Mouse (Mus musculus) effector memory CD4-positive, alpha-beta T cell, adult 7 months (primary cell): ENCODE measurements around the gene Olfr74. TPM values are rescaled to one million over a fixed set of nuclear protein-coding genes. Genes with fewer than 3 reads are reported as not detected.

Experiments
- polyA plus RNA-seq: library from polyadenylated mRNA; unstranded; fragments of 100-300 nt; shearing (Covaris generic); gene quantifications from one replicate; pipeline ENCODE4 v1.2.1, GENCODE M21; 2017

Olfr74 gene
- not detected for polyA plus RNA-seq

GRCm38 (mm10) chr2:87974563-87974962, at the start of gene Olfr74:
Gene Olfr74 (minus strand): TSS chr2:87974663.

GRCm38 (mm10) chr2:88022474-88022873, 48.0 kb upstream of the Olfr74 start, which contains the start of gene Olfr1161:
Gene Olfr1161 (plus strand): TSS chr2:88022774.

GRCm38 (mm10) chr2:88007515-88008318, 33.3 kb upstream of the Olfr74 start, which contains the start of gene Olfr1160:
Gene Olfr1160 (minus strand): TSS chr2:88008268.

GRCm38 (mm10) chr2:87989813-87990212, 15.3 kb upstream of the Olfr74 start, which contains the start of gene Olfr1158:
Gene Olfr1158 (plus strand): TSS chr2:87990113.

GRCm38 (mm10) chr2:87968199-87968598, 6.3 kb downstream of the Olfr74 start, which contains the start of gene Olfr1157:
Gene Olfr1157 (minus strand): TSS chr2:87968299.

GRCm38 (mm10) chr2:87953000-87953399, 21.5 kb downstream of the Olfr74 start, which contains the start of gene Olfr1156:
Gene Olfr1156 (minus strand): TSS chr2:87953100.

GRCm38 (mm10) chr2:87945037-87945436, 29.4 kb downstream of the Olfr74 start, which contains the start of gene Olfr1155:
Gene Olfr1155 (minus strand): TSS chr2:87945137.

Other genes with a start within 250 kb of the Olfr74 start
- 0.41 TPM for gene Olfr1138, start 234.7 kb downstream of the Olfr74 start, polyA plus RNA-seq
- not detected for gene Olfr1140, start 230.9 kb downstream of the Olfr74 start, polyA plus RNA-seq
- gene Olfr1141, start 220.7 kb downstream of the Olfr74 start, polyA plus RNA-seq: not detected
- not detected for gene Olfr152, start 195.2 kb downstream of the Olfr74 start, polyA plus RNA-seq
- gene Olfr1143, start 174.1 kb downstream of the Olfr74 start, polyA plus RNA-seq: not detected
- gene Olfr1145, start 164.8 kb downstream of the Olfr74 start, polyA plus RNA-seq: not detected
- gene Olfr1148, start 144.1 kb downstream of the Olfr74 start, polyA plus RNA-seq: 0.28 TPM
- gene Olfr1150-ps1, start 130.7 kb downstream of the Olfr74 start, polyA plus RNA-seq: not detected
- not detected for gene Olfr1151, start 118.8 kb downstream of the Olfr74 start, polyA plus RNA-seq
- gene Olfr1152, start 108.2 kb downstream of the Olfr74 start, polyA plus RNA-seq: 0.09 TPM
- not detected for gene Olfr1153, start 79.7 kb downstream of the Olfr74 start, polyA plus RNA-seq
- not detected for gene Olfr1154, start 69.5 kb downstream of the Olfr74 start, polyA plus RNA-seq
- not detected for gene Olfr1155, start 29.5 kb downstream of the Olfr74 start, polyA plus RNA-seq
- 0.20 TPM for gene Olfr1156, start 21.6 kb downstream of the Olfr74 start, polyA plus RNA-seq
- not detected for gene Olfr1157, start 6.4 kb downstream of the Olfr74 start, polyA plus RNA-seq
- not detected for gene Olfr1158, start 15.4 kb upstream of the Olfr74 start, polyA plus RNA-seq
- gene Olfr1160, start 33.6 kb upstream of the Olfr74 start, polyA plus RNA-seq: 0.16 TPM
- not detected for gene Olfr1161, start 48.1 kb upstream of the Olfr74 start, polyA plus RNA-seq
- not detected for gene Olfr73, start 63.0 kb upstream of the Olfr74 start, polyA plus RNA-seq
- gene Olfr1162, start 76.5 kb upstream of the Olfr74 start, polyA plus RNA-seq: 0.10 TPM
- not detected for gene Olfr1163, start 97.2 kb upstream of the Olfr74 start, polyA plus RNA-seq
- not detected for gene Olfr1164, start 119.3 kb upstream of the Olfr74 start, polyA plus RNA-seq
- gene Olfr1166, start 153.6 kb upstream of the Olfr74 start, polyA plus RNA-seq: not detected
- not detected for gene Olfr1167, start 180.5 kb upstream of the Olfr74 start, polyA plus RNA-seq
- not detected for gene Olfr1168, start 207.2 kb upstream of the Olfr74 start, polyA plus RNA-seq